Mouse (Mus musculus) spleen, postnatal 14 days (tissue): ENCODE measurements around the gene Rrp36.

Experiments used
- DNase-seq, 2 experiments: peaks; one replicate each; pipeline ENCODE4 v3.0.0; 2021 to 2022; ENCODE audit warnings: low spot score in 2 of 2

The Rrp36 gene

DNA sequence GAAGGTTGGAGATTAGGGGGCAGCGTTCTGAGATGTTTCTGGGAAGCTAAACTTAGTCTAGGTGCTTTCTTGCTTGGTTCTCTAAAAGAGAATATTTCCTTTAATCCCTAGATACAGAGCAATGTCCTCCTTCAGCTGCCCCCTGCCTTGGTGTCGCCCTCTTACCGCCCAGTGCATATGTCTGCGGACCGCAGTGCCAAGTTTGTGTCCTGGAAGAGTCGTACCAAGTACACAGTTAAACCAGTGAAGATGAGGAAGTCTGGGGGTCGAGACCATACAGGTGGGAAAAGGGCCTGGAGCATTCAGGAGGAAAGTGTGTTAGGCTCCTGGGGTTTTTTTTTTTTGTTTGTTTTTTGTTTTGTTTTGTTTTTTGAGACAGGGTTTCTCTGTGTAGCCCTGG, 26.9 kb downstream of the Rrp36 start:
- no peak for DNase-seq

DNA sequence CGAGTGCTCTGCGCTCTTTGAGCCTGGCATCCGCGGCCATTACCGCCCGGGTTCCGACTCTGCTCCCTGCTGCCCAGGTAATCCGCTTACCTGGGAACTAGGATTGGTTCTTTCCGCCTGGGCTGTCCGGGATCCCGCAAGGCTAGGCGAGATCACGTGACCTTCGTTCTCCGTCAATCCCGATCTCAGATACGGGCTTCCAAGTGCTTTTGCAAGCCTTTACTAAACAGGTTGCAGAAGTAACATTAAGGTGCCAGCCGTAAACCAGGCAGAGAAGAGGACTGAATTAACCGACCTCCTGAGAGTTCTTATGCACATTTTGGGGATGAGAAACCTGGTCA, 27.9 kb downstream of the Rrp36 start:
- DNase-seq, result no peak

DNA sequence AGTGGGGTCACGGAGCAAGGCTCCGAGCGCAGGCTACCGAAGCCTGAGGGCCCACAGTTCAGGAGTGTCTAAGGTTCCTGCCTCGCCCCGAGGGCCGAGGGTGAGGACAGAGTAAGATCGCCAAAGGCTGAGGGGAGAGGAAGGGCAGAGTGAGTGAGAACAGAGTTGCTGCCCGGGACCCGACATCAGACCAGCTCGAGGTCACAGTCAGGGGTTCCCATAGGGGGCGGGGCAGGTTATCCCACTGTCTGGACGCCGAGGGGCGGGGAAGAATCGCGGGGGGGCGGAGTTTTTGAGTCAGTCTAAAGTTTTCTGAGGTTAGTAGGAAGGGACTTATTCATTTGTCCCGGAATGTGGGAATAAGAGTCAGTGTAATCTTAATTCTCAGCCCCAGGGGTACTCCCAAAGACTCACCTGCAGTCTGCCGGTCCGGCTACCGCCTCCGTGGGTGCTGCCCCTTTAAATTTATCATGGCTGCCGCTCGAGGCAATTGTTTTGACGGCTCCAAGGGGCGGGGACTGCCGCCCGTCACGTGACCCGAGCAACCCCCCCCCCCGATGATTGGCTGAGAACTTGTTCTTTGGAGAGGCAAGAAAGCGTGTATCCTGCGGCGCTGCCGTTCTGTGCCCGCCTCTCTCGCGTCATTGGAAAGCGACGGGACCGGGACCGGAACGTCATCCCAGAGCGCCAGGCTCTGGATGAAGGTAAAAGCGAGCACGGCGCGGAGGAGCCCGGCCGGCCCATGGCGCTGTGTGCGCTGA, 28.4 kb downstream of the Rrp36 start, which contains the start of the genes Klc4 and Mrpl2:
Gene Klc4, minus strand, starts transcription at position 462 of the 761 bp plus-strand sequence.
Gene Mrpl2, plus strand, starts transcription at position 669 of the 761 bp plus-strand sequence.
- DNase-seq, result peak; percentile 98 to 99

DNA sequence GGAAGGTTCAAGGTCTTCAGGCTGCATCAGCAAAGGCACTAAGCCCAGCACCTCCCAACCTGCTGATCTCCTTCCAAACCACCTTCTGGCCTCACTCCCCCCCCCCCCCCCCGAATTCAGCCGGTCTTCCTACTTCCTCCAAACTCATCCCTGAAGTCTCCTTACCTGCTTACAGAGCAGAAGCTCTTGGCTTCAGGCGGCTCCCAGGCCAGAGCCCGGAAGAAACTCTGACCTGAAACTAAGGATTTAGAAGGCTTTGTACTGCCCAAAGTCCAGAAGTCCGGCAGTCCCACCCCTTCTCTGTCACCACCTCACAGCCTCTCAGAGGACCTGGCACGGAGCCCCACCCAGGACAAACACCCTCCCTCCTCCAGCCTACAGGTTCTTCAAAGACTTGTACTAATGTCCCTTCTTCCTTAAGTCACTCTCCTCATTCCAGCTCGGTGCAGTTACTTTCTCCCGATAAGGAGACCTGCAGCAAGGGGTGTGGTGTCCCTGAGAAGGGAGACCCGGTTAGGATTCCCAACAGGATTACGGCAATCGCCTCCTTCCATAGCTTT, 29.2 kb downstream of the Rrp36 start:
- no peak for DNase-seq

DNA sequence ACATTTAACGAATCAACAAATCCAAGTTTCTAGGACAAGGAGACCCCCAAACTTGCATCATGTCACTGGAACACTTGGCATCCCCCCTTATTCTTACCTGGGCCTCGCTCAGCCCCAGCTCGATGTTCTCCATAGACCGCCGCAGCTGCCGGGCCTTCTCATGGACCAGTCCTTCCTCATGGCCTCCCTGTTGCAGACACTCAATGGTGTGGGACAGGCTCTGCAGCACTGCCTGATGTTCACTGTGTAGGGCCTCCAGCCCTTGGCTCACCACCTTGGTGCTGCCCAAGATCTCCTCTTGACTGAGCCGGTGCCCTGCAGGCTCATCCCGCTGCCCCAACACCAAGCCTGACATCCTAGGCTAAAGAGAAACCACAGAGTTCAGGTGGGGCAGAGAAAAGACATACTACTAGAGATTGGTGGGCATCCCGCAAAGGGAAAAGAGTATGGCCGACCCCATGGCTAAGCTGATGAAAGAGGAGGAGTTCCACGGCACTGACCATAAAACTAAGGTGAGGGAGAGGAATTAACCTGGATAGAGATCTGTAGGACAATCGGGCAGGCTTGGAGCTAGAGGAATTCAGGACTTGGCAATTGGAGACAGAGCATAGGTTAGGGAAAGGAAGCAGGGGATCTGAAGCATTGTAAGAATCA, 29.9 kb downstream of the Rrp36 start:
- no peak for DNase-seq

DNA sequence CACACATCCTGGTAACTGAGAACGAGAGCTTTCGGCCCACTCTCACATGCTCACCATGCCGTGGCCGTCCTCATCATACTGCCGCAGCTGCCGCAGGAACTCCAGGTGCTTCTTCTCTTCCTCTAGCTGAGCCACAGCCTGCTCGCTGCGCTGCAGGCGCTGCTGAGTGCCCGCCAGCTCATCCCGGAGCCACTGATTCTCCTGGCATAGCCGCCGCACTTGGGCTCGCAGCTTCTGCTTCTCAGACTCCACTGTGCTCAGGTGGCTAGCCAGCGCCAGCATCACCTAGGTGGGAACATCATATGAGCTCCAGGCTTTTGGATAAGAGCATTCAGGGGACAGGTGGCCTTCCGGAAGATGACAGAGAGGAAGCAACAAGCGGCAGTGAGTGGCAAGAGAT, 32.1 kb downstream of the Rrp36 start:
- no peak for DNase-seq

DNA sequence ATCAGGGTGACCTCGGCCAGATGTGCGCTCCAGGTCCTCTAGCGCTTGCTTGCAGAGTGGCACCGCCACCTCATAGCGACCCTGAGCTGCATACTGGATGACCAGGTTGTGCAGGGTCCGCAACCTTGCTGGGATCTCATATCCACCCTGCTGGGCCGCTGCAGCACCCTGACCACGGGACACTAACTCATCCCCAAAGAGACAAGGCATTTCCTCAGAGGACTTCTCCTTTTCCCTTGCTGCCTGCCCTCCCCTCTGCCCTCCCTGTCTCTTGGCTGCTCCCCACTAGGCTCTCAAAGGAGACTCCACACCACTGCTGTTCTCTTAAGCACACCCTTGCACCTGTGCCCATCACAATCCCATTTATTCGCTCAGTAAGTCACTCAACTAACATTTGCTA, 34.2 kb downstream of the Rrp36 start:
- no peak for DNase-seq

DNA sequence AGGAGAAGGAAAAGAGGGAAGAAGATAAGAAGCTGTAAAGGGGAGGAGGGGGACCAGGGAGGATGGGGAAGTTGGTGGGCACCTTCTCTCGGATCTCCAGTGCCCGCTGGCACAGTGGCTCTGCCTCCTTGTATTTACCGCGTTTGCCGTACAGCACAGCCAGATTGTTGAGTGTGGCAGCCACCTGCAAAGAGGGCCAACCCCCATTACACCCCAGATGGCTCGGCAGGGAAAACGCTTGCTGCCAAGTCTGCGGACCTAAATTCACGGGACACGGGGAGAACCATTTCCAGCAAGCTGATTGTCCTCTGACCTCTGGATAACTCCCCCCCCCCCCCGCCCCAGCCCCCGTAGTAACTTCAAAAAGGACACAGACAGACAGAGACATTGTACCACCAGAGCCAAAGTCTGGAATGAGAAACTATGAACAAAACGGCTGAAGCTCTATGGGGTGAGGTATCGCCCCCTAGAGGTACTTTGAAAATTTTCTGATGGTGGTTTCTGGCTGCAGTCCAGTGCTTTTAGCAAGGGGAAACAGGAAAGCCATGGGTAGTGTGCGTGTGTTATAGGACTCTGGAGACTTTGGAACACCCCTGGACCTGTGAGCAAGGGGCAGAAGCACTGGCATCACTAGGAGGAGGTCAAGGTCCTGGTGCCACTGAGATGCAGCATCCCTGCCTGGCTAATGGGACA, 37.2 kb downstream of the Rrp36 start:
- DNase-seq, result no peak

DNA sequence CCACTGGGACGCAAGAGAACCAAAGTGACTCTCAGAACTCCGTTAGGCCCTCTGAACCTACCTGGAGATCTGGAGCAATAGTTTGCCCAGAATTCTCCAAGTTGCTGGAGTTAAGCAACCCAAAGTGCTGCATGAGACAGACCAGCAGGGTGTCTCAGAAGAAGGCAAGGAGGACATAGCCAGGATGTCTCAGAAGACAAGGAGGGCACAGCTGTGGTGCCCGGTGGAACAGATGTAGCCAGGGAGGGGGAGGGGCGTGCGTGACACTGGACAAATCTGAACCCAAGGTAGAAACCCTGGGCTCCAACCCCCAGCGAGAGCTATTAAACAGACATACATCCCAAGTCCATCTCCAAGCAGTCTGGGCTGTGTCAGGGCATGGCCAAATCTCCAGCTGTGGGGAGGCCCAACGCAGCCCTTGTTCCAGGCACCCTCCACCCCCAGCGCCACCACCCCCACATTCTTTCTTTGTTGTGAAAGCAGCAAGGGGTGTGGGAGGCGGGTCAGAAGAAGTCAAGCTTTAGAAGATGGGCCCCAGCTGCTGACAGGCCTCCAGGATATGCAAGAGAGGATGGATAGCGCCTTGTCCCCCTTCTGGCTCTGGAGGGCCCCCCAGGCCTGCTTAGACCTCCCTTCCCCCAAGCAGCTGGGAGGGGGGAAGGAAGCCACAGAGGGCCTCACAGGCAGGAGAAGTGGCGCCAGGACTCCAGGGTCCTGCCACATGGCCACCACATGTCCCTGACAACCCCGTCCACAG, 44.3 kb downstream of the Rrp36 start:
- DNase-seq, result no peak

DNA sequence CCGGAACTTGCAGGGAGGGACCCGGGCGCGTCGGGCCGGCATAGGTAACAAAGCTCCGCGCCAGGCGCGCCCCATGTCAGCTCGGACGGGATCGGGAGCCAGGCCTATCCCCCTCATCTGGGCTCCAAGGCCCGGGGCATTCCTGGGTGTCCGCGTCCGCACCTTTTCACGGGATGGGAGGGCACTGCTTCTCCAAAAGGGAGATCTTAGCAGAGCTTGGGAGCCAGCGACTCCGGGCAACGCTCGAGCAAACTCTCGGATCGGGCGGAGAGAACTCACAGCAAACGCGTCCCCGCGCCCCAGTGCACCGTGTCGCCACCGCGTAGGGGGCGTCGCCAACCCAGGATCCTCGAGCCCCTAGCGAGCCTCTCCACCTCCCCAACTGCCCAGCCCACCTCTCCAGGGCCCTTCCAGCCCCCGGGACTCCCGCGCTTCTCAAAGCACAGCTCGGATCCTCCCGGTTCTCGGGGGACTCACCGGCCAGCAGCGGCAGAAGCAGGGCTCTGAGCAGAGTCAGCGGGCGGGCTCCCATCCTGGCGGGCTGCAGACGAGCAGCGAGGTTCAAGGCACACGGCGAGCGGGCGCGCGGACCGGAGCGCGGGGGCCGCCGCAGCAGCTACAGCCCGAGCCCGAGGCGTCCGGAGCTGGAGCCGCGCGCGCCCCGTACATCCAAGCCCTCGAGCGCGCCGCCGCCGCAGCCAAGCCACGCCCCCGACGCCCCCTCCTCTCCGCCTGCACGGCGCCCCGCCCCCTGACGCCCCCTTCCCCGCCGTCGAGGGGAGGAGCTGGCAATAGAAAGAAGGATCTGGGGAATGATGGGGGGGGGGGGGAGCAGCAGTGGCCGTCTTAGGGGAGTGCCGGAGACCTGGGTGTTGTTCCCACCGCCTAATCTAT, 45.1 kb downstream of the Rrp36 start, which contains the start of gene Ptk7:
Gene Ptk7, minus strand, starts transcription at position 714 of the 894 bp plus-strand sequence.
- DNase-seq, result no peak

DNA sequence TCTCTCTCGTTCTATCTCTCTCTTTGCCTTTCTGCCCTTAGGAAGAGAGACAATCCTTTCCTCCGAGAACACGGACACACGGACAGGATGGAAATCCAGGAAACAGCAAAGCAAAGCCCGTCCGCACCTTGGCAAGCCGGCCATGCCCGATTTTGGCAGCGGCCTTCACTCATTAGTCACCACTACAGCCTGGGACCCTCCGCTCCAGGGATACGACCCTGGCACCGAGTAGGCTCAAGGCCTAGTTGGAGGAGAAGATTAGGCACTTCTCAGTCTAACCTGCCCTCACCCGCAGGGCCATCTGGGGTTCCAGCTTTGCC, 45.7 kb downstream of the Rrp36 start:
- no peak for DNase-seq

DNA sequence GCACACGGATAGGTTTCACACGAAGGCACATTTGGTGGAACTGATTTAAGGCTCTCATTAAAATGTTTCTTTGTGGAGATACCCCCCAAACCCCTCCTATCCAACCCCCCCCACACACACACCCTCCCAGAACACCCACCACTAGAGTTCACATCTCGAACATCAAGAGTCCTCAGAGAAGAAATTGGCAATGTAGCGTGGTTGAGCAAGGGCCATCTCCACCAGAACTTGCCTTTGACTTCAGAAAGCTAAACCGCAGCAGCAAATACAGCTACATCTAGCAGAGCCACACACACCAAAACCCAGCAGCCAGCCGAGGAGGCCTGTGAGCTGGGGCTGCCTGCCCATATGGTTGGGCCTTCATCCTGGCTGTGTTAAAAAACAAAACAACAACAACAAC, 46.7 kb downstream of the Rrp36 start:
- no peak for DNase-seq

DNA sequence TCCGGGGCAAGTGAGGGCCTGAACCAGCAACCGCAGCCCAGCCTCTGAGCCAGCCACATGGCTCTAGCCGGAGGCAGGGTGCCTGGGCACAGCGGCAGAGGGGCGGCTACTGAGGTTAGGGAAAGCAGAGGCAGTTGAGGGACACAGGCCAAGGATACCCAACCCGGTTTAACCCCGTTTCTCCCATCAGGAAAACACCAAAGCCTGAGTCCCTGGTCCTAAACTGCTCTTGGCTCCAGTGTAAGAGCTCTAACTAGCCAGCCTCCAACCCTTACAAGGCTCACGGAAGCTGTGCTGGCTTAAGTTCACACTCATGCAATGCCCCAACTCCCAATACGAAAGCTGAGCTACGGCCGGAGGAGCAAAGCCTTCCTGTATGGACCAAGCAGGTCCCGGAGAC, 49.6 kb downstream of the Rrp36 start:
- no peak for DNase-seq

DNA sequence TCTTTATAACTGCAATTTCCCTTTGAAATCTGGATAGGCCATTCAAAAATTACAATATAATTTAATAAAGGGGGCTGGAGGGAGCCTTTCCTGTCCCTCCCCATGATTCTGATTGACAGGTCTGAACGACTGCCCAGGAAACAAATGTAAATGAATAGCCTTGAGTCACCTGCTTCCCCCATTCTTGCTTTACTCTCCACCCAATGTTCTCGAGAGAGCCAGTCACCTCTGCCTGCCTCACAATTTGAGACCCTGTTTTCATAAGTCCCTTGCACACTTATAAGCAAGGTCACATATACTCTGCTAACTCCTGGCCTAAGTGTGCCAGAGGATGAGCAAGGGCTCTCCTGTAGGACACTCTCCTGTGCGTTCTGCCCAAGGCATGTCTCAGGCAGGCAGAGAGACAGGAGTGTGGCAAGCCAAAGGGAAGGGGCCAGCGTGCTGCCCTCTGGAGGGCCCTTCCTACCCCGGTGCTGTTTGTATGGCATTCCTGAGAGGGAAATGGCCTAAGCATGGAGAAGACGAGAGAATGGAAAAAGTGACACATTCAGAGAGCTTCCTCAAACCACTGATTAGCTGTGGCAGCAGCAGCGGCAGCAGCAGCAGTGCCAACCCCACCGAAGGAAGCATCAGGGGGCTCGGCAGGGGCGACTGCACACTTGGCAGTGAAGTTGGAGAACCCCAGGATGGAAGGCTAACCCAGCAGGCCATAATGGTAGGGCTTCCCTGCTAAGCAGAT, 50.2 kb downstream of the Rrp36 start:
- no peak for DNase-seq

DNA sequence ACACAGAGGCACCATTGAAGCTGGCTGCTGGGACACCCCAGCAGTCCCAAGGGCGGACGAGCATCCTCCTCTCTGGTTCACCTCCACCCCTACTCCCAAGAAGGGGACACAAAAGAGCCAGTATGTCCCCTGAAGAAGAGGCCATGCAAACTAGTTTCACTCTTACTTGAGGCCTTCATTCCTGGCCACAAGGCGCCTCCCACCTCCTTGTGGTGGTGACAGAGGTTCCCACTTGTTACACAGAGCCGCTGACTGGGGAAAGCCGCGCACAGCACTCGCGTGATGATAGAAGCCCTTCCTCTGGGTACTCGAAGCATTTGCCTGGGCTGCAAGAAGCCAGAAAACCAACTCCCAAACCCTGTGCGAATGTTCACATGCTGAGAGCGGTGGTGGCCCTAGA, 51.9 kb downstream of the Rrp36 start:
- DNase-seq, result no peak

DNA sequence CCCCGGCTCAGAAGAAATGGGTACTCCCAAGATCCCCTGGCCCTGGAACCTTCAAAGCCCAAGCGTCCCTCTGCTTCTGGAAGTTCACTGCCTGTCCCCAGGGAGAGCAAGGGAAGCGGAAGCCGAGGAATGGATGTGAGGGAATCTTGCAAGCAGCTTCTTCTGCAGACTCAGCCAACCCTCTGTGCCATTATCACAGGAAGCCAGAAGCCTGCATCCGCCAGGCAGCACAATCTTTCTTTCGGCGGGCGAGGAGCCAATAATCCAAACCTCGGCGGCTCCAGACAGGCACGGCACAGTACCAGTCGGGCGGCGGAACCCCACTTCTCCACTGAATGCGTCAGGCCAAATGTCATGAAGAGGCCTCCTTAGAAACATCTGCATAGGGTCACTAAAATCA, 52.8 kb downstream of the Rrp36 start:
- no peak for DNase-seq

DNA sequence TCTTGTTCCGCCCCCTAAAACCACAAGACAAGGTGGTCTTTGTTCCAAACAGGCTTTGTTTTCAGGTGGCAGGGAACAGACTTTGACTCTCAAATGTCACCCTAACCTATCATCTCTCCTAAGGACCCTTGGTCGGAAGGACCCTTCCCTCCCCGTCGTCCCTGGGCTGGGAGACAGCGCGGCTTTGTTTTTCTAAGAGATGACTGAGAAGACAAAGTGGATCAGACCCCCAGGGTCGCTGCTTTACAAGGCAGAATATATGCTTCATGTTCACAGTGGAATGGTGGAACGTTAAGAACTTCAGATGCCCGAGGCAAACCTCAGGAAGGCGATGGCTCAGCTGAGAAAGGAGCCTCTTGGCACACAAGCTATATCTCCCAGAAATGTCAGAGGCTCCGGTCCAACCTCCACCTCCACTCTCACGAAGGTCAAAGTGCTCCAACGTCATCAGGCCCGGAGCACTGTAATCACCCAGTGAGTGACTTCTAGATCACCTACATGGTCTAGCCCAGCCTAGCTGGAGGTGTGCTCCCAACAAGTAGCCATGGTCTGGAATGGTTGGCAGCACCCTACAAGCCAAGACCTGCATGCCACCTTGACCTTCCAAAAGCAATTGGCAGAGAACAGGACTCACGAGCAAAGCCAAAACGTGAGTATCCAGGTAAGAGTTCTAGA, 54.3 kb downstream of the Rrp36 start:
- DNase-seq, result no peak

DNA sequence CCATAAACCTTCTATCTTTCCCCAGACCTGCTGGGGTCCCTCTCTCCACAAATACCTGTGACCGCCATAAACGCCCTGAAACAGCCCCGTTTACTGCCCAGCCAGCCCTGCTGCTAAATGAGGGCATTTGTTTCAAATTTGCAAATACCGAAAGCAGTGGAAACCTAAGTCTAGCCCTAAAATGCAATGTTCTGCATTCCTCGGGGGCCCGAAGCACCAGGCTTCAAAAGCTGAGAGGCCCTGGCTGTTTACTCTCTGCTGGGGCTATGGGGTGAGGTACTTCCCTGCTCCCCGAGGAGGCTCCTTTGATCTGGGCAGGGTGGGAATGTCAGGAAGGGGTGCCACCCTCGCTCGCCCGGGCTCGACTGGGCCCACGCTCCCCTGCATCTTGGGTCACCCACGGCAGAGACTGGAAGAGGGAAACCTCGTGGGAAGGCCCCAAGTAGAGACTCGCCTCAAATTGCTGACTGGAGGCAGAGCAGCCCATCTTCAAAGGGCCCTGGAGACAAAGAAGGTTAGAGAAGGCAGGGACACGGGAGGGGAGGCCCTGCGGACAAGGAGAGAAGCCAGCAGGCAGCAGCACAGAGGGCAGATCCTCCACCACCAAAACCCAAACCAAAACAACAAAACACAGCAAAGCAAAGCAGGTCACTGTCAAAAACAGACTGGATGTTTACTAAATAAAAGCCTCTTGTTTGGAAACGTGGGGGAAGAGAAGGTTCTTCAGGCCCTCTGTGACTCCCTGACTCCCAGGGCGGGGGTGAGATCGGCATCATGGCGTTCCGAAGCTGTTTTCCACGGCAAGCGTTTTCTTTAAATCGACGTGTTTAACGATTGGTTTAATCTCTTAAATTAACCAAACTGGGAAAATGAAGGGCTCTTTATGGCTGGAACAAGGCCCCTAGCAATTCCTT, 55.1 kb downstream of the Rrp36 start:
- DNase-seq, result no peak

DNA sequence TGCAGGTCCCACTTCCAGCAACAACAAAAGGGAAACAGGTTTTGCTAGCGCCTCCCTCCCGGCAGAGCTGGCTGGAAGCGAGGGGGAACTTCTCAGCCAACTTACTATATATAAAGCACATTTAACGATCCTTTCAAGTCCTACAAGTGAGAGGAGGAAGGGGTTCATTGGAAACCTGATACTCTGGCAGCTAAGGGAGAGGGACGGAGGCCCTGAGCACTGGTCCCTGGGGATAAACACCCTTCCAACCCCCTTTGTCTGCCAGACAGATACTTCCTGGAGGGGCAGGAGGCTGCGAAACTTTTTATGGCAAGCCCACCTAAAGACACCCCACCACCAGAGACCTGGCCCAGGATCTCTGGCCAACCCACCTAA, 55.8 kb downstream of the Rrp36 start:
- no peak for DNase-seq
